Mouse (Mus musculus) gonadal fat pad, adult 2 months (tissue): ENCODE measurements around the gene Sgsm3. TPM values are rescaled to one million over a fixed set of nuclear protein-coding genes. Genes with fewer than 3 reads are reported as not detected.

ENCODE experiments used
- DNase-seq: peaks from one replicate; pipeline ENCODE4 v3.0.0-alpha.2; 2012; ENCODE audit warnings: low read depth
- polyA plus RNA-seq: library from polyadenylated mRNA; depleted of rRNA; stranded (reverse); fragments of >200 nt; gene quantifications from 2 replicates; pipeline ENCODE4 v1.2.3, GENCODE M21; 2012

The Sgsm3 gene
- polyA plus RNA-seq, 1 experiment, result 34.0 TPM

GRCm38 (mm10) chr15:80979611-80980010, 2.0 kb downstream of the Sgsm3 start:
- DNase-seq, result no peak

- DNase-seq, result no peak
Measured at GRCm38 (mm10) chr15:80981176-80981575, 3.6 kb downstream of the Sgsm3 start.

GRCm38 (mm10) chr15:80983264-80983663, 5.7 kb downstream of the Sgsm3 start:
- no peak for DNase-seq

- no peak for DNase-seq
Measured at GRCm38 (mm10) chr15:80988331-80988730, 10.8 kb downstream of the Sgsm3 start.

GRCm38 (mm10) chr15:80989712-80990111, 12.1 kb downstream of the Sgsm3 start:
- no peak for DNase-seq

- DNase-seq, result no peak
Measured at GRCm38 (mm10) chr15:80994959-80995358, 17.4 kb downstream of the Sgsm3 start.

- DNase-seq, result no peak
Measured at GRCm38 (mm10) chr15:80996090-80996835, 18.7 kb downstream of the Sgsm3 start.

GRCm38 (mm10) chr15:80997077-80997476, 19.5 kb downstream of the Sgsm3 start:
- DNase-seq, result no peak

- DNase-seq, result no peak
Measured at GRCm38 (mm10) chr15:81000419-81001138, 23.0 kb downstream of the Sgsm3 start.

- no peak for DNase-seq
Measured at GRCm38 (mm10) chr15:81006127-81006735, 28.7 kb downstream of the Sgsm3 start.

GRCm38 (mm10) chr15:81007339-81007738, 29.8 kb downstream of the Sgsm3 start:
- DNase-seq, result no peak

- DNase-seq, result no peak
Measured at GRCm38 (mm10) chr15:81007905-81008304, 30.3 kb downstream of the Sgsm3 start.

- DNase-seq, result no peak
Measured at GRCm38 (mm10) chr15:81008689-81009123, 31.1 kb downstream of the Sgsm3 start.

GRCm38 (mm10) chr15:81010114-81010513, 32.5 kb downstream of the Sgsm3 start:
- no peak for DNase-seq

GRCm38 (mm10) chr15:81011523-81011922, 34.0 kb downstream of the Sgsm3 start:
- DNase-seq, result no peak

- DNase-seq, result no peak
Measured at GRCm38 (mm10) chr15:81012359-81012758, 34.8 kb downstream of the Sgsm3 start.

GRCm38 (mm10) chr15:81013186-81013585, 35.6 kb downstream of the Sgsm3 start:
- no peak for DNase-seq

GRCm38 (mm10) chr15:81015068-81015744, 37.6 kb downstream of the Sgsm3 start:
- DNase-seq, result no peak

GRCm38 (mm10) chr15:81016488-81016887, 38.9 kb downstream of the Sgsm3 start:
- no peak for DNase-seq

- DNase-seq, result no peak
Measured at GRCm38 (mm10) chr15:81017308-81017707, 39.7 kb downstream of the Sgsm3 start.

GRCm38 (mm10) chr15:81021377-81021776, 43.8 kb downstream of the Sgsm3 start:
- DNase-seq, result no peak

- DNase-seq, result no peak
Measured at GRCm38 (mm10) chr15:81022437-81022836, 44.9 kb downstream of the Sgsm3 start.
